33 mouse cellular contexts compared by ENCODE assay signal in the genomic region with DNA sequence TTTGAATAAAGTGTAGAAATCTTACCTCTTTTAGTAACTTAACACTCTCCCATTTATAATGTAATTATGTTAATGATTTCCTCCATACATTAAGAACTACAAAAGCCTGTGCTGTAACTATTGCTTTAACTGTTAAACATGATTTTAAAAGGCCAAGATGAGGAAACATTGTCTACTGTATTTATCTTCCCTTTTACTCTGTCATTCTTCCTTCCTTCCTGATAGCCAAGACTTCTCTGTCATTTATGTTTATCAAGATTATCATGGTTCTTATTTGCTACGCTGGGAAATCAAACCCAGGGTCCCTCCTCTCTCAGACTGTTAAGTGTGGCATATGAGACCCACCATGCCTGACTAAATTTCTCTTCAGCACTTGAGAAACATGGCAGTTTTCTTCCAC.
"Had no signal": no experiment of that assay in that cellular context is flagged by ENCODE, and none has a peak within 500 bp of the region (broad histone marks: within the 10 kb centered on the region; RNA-seq: fewer than 3 reads in every experiment).

No protein-coding gene starts in this region.

- H3K4me1 ChIP-seq: heart, embryonic 12.5 days; heart, embryonic 13.5 days; heart, embryonic 15.5 days; hindbrain, embryonic 10.5 days; hindbrain, embryonic 12.5 days; hindbrain, embryonic 13.5 days; hindbrain, embryonic 15.5 days; intestine, embryonic 15.5 days; kidney, embryonic 15.5 days had no signal

- H3K4me3 ChIP-seq: heart, embryonic 12.5 days; heart, embryonic 13.5 days; heart, embryonic 15.5 days; hindbrain, embryonic 10.5 days; hindbrain, embryonic 12.5 days; hindbrain, embryonic 13.5 days; hindbrain, embryonic 15.5 days; intestine, embryonic 15.5 days; kidney, embryonic 15.5 days; layer of hippocampus, adult 2 months; left cerebral cortex, adult 2 months had no signal

- H3K36me3 ChIP-seq: heart, embryonic 12.5 days; heart, embryonic 13.5 days; heart, embryonic 15.5 days; hindbrain, embryonic 10.5 days; hindbrain, embryonic 12.5 days; hindbrain, embryonic 13.5 days; hindbrain, embryonic 15.5 days; intestine, embryonic 15.5 days; kidney, embryonic 15.5 days had no signal

- DNase-seq: heart, postnatal 10 days; heart, postnatal 14 days; heart, postnatal 36 days; heart, postnatal 4 days; kidney, adult 11 months; kidney, adult 18-20 months; kidney, adult 2 months; kidney, adult 8-10 months; kidney, adult 9 months; kidney, postnatal 10 days; kidney, postnatal 14 days; kidney, postnatal 36 days; kidney, postnatal 4 days; layer of hippocampus, adult 9-11 months; layer of hippocampus, postnatal 36 days had no signal

- H3K4me2 ChIP-seq: heart, embryonic 12.5 days; heart, embryonic 13.5 days; heart, embryonic 15.5 days; hindbrain, embryonic 12.5 days; hindbrain, embryonic 13.5 days; hindbrain, embryonic 14.5 days; hindbrain, embryonic 15.5 days; intestine, embryonic 15.5 days; kidney, embryonic 15.5 days had no signal

- H3K27ac ChIP-seq: heart, embryonic 13.5 days; heart, embryonic 15.5 days; hindbrain, embryonic 10.5 days; hindbrain, embryonic 12.5 days; hindbrain, embryonic 13.5 days; hindbrain, embryonic 14.5 days; hindbrain, embryonic 15.5 days; hindbrain, postnatal 0 days; intestine, embryonic 15.5 days; kidney, embryonic 15.5 days; kidney, postnatal 0 days; left cerebral cortex, adult 2 months had no signal

- H3K9me3 ChIP-seq: heart, embryonic 12.5 days; heart, embryonic 13.5 days; heart, embryonic 15.5 days; hindbrain, embryonic 10.5 days; hindbrain, embryonic 12.5 days; hindbrain, embryonic 13.5 days; hindbrain, embryonic 15.5 days; intestine, embryonic 15.5 days; kidney, embryonic 15.5 days had no signal

- ATAC-seq: hindbrain, embryonic 16.5 days; hindbrain, postnatal 0 days; inflammation-experienced regulatory T-cells, adult 6 months; intestine, embryonic 15.5 days; intestine, embryonic 16.5 days; intestine, postnatal 0 days had no signal

- H3K9ac ChIP-seq: heart, embryonic 12.5 days; heart, embryonic 13.5 days; heart, embryonic 15.5 days; hindbrain, embryonic 12.5 days; hindbrain, embryonic 13.5 days; hindbrain, embryonic 14.5 days; hindbrain, embryonic 15.5 days; intestine, embryonic 15.5 days; kidney, embryonic 15.5 days had no signal
